Mouse (Mus musculus) liver, adult 2 months (tissue): ENCODE measurements around the gene Ddx39. TPM values are rescaled to one million over a fixed set of nuclear protein-coding genes. Genes with fewer than 3 reads are reported as not detected.

Experiments used
- DNase-seq: peaks from one replicate; pipeline ENCODE4 v3.0.0-alpha.2; 2011; ENCODE audit warnings: low read depth, low spot score; ENCODE audit errors: extremely low read depth
- H3K27ac ChIP-seq: fragments of 200-500 bp; replicated peaks from 2 replicates; pipeline ENCODE4 v1.5.1; 2012; ENCODE audit warnings: low read depth, mild to moderate bottlenecking, control low read depth, inconsistent platforms, low read length; ENCODE audit not compliant: insufficient read depth
- H3K27me3 ChIP-seq: fragments of 200-500 bp; 2 replicates; pipeline ENCODE4 v1.6.1; 2012; ENCODE audit warnings: mild to moderate bottlenecking, moderate library complexity, low read length, inconsistent platforms; ENCODE audit not compliant: control insufficient read depth, insufficient read depth
- H3K36me3 ChIP-seq: fragments of 200-500 bp; 2 replicates; pipeline ENCODE4 v1.6.1; 2012; ENCODE audit warnings: low read length, inconsistent platforms; ENCODE audit not compliant: control insufficient read depth, insufficient read depth
- H3K4me1 ChIP-seq: fragments of 200-500 bp; 2 replicates; pipeline ENCODE4 v1.6.1; 2011; ENCODE audit warnings: low read length; ENCODE audit not compliant: control insufficient read depth, insufficient read depth
- H3K4me3 ChIP-seq: fragments of 200-500 bp; 2 replicates; pipeline ENCODE4 v1.5.1; 2011; ENCODE audit warnings: low read depth, mild to moderate bottlenecking, control low read depth, low read length, moderate library complexity; ENCODE audit not compliant: insufficient read depth
- H3K79me2 ChIP-seq: fragments of 200-500 bp; 2 replicates; pipeline ENCODE4 v1.6.1; 2012; ENCODE audit warnings: inconsistent platforms, mild to moderate bottlenecking, low read length, moderate library complexity; ENCODE audit not compliant: control insufficient read depth, insufficient read depth
- H3K9ac ChIP-seq: fragments of 200-500 bp; 2 replicates; pipeline ENCODE4 v1.6.1; 2012; ENCODE audit warnings: low read depth, mild to moderate bottlenecking, control low read depth, inconsistent platforms, low read length
- CTCF ChIP-seq: fragments of 200-500 bp; IDR thresholded peaks from 2 replicates; pipeline ENCODE4 v1.5.1; 2011; ENCODE audit warnings: low read depth, low read length, control low read depth
- POLR2A ChIP-seq: fragments of 200-500 bp; IDR thresholded peaks from 2 replicates; pipeline ENCODE4 v1.6.1; 2011; ENCODE audit warnings: low read length, control low read depth; ENCODE audit not compliant: insufficient read depth; ENCODE audit errors: extremely low read depth
- WGBS: fragments of 180-500 bp; shearing (Covaris S2); methylation state at CpG from one replicate; pipeline ENCODE4 v1.1.7; 2018; 5-methylcytosine and 5-hydroxymethylcytosine counted together
- polyA plus RNA-seq: library from polyadenylated mRNA; depleted of rRNA; stranded (reverse); fragments of >200 nt; gene quantifications from 2 replicates; pipeline ENCODE4 v1.2.3, GENCODE M21; 2012
- total RNA-seq: library from RNA; depleted of rRNA; stranded (reverse); fragments of >200 nt; gene quantifications from 2 replicates; pipeline ENCODE4 v1.2.3, GENCODE M21; 2014

The Ddx39 gene
- total and polyA plus RNA-seq, 2 experiments, result 13.5 to 17.2 TPM

- no peak for DNase-seq
- TF ChIP-seq CTCF, result no peak
- TF ChIP-seq POLR2A, result no peak
- H3K9ac ChIP-seq, result no peak overlapping the region
- no peaks in the 10 kb centered on the region for H3K4me1 ChIP-seq
- H3K79me2 ChIP-seq, result no peaks in the 10 kb centered on the region
- 72% methylated on average over 5 of the region's 5 CpGs for WGBS
- no peaks in the 10 kb centered on the region for H3K36me3 ChIP-seq
- H3K4me3 ChIP-seq, result no peak overlapping the region
- H3K27me3 ChIP-seq, result no peaks in the 10 kb centered on the region
- no peak overlapping the region for H3K27ac ChIP-seq
Measured at GRCm38 (mm10) chr8:83758298-83758697, 43.3 kb downstream of the Ddx39 start.

GRCm38 (mm10) chr8:83759231-83759759 is 44.3 kb downstream of the Ddx39 start:
- TF ChIP-seq POLR2A, result no peak
- Histone ChIP-seq H3K9ac (no peak overlapping the region), H3K27ac (no peak overlapping the region), H3K79me2 (no peaks in the 10 kb centered on the region), H3K27me3 (no peaks in the 10 kb centered on the region), H3K4me1 (no peaks in the 10 kb centered on the region), H3K4me3 (no peak overlapping the region), H3K36me3 (no peaks in the 10 kb centered on the region)
- WGBS, result 88% methylated on average over 2 of the region's 2 CpGs
- DNase-seq, result no peak

- TF ChIP-seq POLR2A (no peak), CTCF (no peak)
- H3K36me3 ChIP-seq, result no peaks in the 10 kb centered on the region
- H3K9ac ChIP-seq, result no peak overlapping the region
- DNase-seq, result no peak
- H3K27me3 ChIP-seq, result no peaks in the 10 kb centered on the region
- H3K79me2 ChIP-seq, result no peaks in the 10 kb centered on the region
- 97% methylated on average over 8 of the region's 8 CpGs for WGBS
- H3K4me3 ChIP-seq, result no peak overlapping the region
- no peaks in the 10 kb centered on the region; the same call in 1 of the 2 replicates for H3K4me1 ChIP-seq
- no peak overlapping the region for H3K27ac ChIP-seq
Measured at GRCm38 (mm10) chr8:83764116-83764515, 49.1 kb downstream of the Ddx39 start.

- Histone ChIP-seq H3K27me3 (no peaks in the 10 kb centered on the region), H3K36me3 (no peaks in the 10 kb centered on the region), H3K79me2 (no peaks in the 10 kb centered on the region), H3K9ac (no peak overlapping the region), H3K4me1 (no peaks in the 10 kb centered on the region; the same call in 1 of the 2 replicates), H3K4me3 (no peak overlapping the region), H3K27ac (no peak overlapping the region)
- no peak for TF ChIP-seq POLR2A
- TF ChIP-seq CTCF, result no peak
- DNase-seq, result no peak
- 94% methylated on average over 2 of the region's 2 CpGs for WGBS
Measured at GRCm38 (mm10) chr8:83764717-83765116, 49.7 kb downstream of the Ddx39 start.

- H3K9ac ChIP-seq, result no peak overlapping the region
- H3K4me1 ChIP-seq, result no peaks in the 10 kb centered on the region; the same call in 1 of the 2 replicates
- no peak for DNase-seq
- H3K36me3 ChIP-seq, result no peaks in the 10 kb centered on the region
- no peaks in the 10 kb centered on the region for H3K27me3 ChIP-seq
- H3K4me3 ChIP-seq, result no peak overlapping the region
- no peak for TF ChIP-seq CTCF
- TF ChIP-seq POLR2A, result no peak
- no peaks in the 10 kb centered on the region for H3K79me2 ChIP-seq
- no peak overlapping the region for H3K27ac ChIP-seq
Measured at GRCm38 (mm10) chr8:83765663-83766062, 50.7 kb downstream of the Ddx39 start.

GRCm38 (mm10) chr8:83767442-83767841 is 52.5 kb downstream of the Ddx39 start:
- no peaks in the 10 kb centered on the region for H3K36me3 ChIP-seq

More at GRCm38 (mm10) chr8:83767442-83767841, 52.5 kb downstream of the Ddx39 start:
- H3K4me1 ChIP-seq, result peaks cover 1% of the 10 kb centered on the region; the same call in 1 of the 2 replicates
- no peaks in the 10 kb centered on the region for H3K79me2 ChIP-seq
- no peak for DNase-seq
- H3K27me3 ChIP-seq, result no peaks in the 10 kb centered on the region
- H3K27ac ChIP-seq, result no peak overlapping the region
- TF ChIP-seq POLR2A (no peak), CTCF (no peak)
- H3K9ac ChIP-seq, result no peak overlapping the region
- H3K4me3 ChIP-seq, result no peak overlapping the region
- WGBS, result 89% methylated on average over 4 of the region's 4 CpGs
